Mouse (Mus musculus) heart, embryonic 10.5 days (tissue): ENCODE measurements at regions not wholly inside any gene's neighbourhood (a gene's known extent, or its start where the extent isn't known, plus 50 kb on each side); places are given as distances from the start of the nearest gene placed in this dataset.
A peak's percentile ranks its signal among the peaks of the same experiment; 100 is the strongest.

Source experiments
- DNase-seq: peaks from one replicate; pipeline ENCODE4 v3.0.0-alpha.2; 2017; ENCODE audit warnings: low spot score
- H3K27ac ChIP-seq: fragments of 300-500 bp; sonication (generic); 2 replicates; pipeline ENCODE4 v1.5.1; 2016; ENCODE audit warnings: mild to moderate bottlenecking
- H3K27me3 ChIP-seq: fragments of 300-500 bp; sonication (generic); 2 replicates; pipeline ENCODE4 v1.6.1; 2016; ENCODE audit warnings: mild to moderate bottlenecking; ENCODE audit not compliant: poor library complexity, insufficient read depth, severe bottlenecking
- H3K36me3 ChIP-seq: fragments of 300-500 bp; sonication (generic); 2 replicates; pipeline ENCODE4 v1.6.1; 2016; ENCODE audit warnings: mild to moderate bottlenecking, moderate library complexity
- H3K4me1 ChIP-seq: fragments of 300-500 bp; sonication (generic); 2 replicates; pipeline ENCODE4 v1.6.1; 2016; ENCODE audit warnings: mild to moderate bottlenecking
- H3K4me3 ChIP-seq: fragments of 300-500 bp; sonication (generic); 2 replicates; pipeline ENCODE4 v1.5.1; 2016; ENCODE audit warnings: mild to moderate bottlenecking, moderate library complexity
- H3K9me3 ChIP-seq: fragments of 300-500 bp; sonication (generic); 2 replicates; pipeline ENCODE4 v1.6.1; 2016; ENCODE audit warnings: mild to moderate bottlenecking, moderate library complexity
- WGBS: fragments of 180-500 bp; shearing (Covaris S2); methylation state at CpG from one replicate; pipeline ENCODE4 v1.1.7; 2016; 5-methylcytosine and 5-hydroxymethylcytosine counted together

DNA sequence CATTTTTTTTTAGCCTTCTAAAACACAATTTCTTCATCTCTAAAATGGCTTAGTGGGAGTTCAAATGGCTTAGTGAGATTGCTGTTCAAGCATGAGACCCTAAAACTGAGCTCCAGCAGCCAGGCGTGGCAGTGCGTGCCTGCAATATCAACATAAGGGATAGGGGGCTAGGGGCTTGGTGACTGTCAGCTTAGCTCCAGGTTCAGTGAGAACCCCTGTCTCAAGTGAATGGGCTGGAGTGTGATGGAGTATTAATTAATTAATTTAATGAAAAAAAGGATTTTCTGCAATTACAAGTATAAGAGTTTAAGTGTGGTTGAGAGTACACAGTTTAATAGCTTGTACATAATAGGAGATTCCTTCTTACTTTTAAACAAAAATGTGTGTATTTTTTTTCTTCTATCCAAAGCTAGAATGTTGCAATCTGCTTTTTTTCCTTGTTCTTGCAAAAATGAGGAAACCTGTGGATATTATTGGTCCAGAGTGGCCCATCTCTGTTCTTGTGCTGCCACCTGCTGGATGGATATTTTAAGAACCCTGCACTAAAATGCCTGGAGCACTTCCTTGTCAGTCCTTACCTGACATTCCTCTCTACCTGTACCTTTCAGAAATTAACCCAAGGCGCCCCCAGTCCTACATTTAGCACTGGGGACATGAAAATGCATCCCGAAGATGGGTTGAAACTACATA lies 54.0 kb upstream of the Usp47 start:
- DNase-seq: no peak
- H3K4me3 ChIP-seq: no peak overlapping the region
- WGBS: 53% methylated on average over 4 of the region's 4 CpGs
- no peaks in the 10 kb centered on the region for H3K36me3 ChIP-seq
- no peak overlapping the region for H3K27ac ChIP-seq
- 0 out of 2 replicates have a peak, but pooled peaks cover under 1% of the 10 kb centered on the region for H3K4me1 ChIP-seq
- H3K9me3 ChIP-seq: no peaks in the 10 kb centered on the region
- H3K27me3 ChIP-seq: peaks cover 15% of the 10 kb centered on the region

- no peaks in the 10 kb centered on the region for H3K9me3 ChIP-seq
- no peak for DNase-seq
- no peak overlapping the region for H3K4me3 ChIP-seq
- no peaks in the 10 kb centered on the region for H3K4me1 ChIP-seq
- H3K27ac ChIP-seq: no peak overlapping the region
- WGBS: 79% methylated on average over 5 of the region's 5 CpGs
- H3K36me3 ChIP-seq: no peaks in the 10 kb centered on the region
- H3K27me3 ChIP-seq: peaks cover 15% of the 10 kb centered on the region
These were observed 55.0 kb upstream of the Usp47 start for GRCm38 (mm10) chr7:111968261-111968660.

DNA sequence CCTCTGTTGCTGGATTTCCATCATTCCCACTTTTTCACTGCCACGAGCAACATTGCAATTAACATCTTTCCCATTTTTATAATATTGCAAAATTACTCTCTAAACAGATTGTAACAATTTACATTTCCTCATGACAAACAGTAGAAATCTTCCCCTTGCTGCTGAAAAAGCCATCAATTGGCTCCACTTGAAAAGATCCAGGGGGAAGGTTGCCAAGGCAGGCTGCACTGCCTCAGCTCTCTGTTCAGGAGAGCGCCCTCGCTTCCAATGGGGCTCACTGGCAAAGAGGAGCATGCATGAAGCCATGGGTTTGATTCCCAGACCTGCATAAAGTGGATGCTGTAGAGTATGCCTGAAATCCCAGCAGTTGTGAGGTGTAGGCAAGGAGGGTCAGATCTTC lies 56.6 kb upstream of the Usp47 start:
- H3K9me3 ChIP-seq: no peaks in the 10 kb centered on the region
- WGBS: 82% methylated on average over 3 of the region's 3 CpGs

GRCm38 (mm10) chr7:111963969-111964368 lies 59.3 kb upstream of the Usp47 start:
- Histone ChIP-seq H3K4me1 (no peaks in the 10 kb centered on the region), H3K27ac (no peak overlapping the region), H3K36me3 (no peaks in the 10 kb centered on the region), H3K27me3 (peaks cover 15% of the 10 kb centered on the region), H3K9me3 (no peaks in the 10 kb centered on the region), H3K4me3 (no peak overlapping the region)
- DNase-seq: no peak
- WGBS: 81% methylated on average over 1 of the region's 1 CpGs

More for the DNA sequence above, 56.6 kb upstream of the Usp47 start:
- Histone ChIP-seq H3K4me3 (no peak overlapping the region), H3K27me3 (peaks cover 15% of the 10 kb centered on the region), H3K4me1 (no peaks in the 10 kb centered on the region), H3K36me3 (no peaks in the 10 kb centered on the region), H3K27ac (no peak overlapping the region)
- no peak for DNase-seq

- H3K27me3 ChIP-seq: no peaks in the 10 kb centered on the region
- no peak overlapping the region for H3K4me3 ChIP-seq
- no peaks in the 10 kb centered on the region for H3K4me1 ChIP-seq
- DNase-seq: no peak
- no peaks in the 10 kb centered on the region for H3K9me3 ChIP-seq
- WGBS: 85% methylated on average over 3 of the region's 3 CpGs
- H3K27ac ChIP-seq: no peak overlapping the region
- H3K36me3 ChIP-seq: no peaks in the 10 kb centered on the region
These were observed 63.3 kb upstream of the Usp47 start for GRCm38 (mm10) chr7:111959977-111960376.

GRCm38 (mm10) chr7:111956671-111957070 lies 66.6 kb upstream of the Usp47 start:
- no peak for DNase-seq
- H3K4me1 ChIP-seq: 0 out of 2 replicates have a peak, but pooled peaks cover 3% of the 10 kb centered on the region
- 65% methylated on average over 2 of the region's 2 CpGs for WGBS
- H3K27me3 ChIP-seq: no peaks in the 10 kb centered on the region
- H3K27ac ChIP-seq: no peak overlapping the region
- no peaks in the 10 kb centered on the region for H3K9me3 ChIP-seq
- H3K36me3 ChIP-seq: no peaks in the 10 kb centered on the region
- H3K4me3 ChIP-seq: no peak overlapping the region

GRCm38 (mm10) chr7:111939631-111940030 lies 83.7 kb upstream of the Usp47 start:
- no peak for DNase-seq
- Histone ChIP-seq H3K27ac (no peak overlapping the region), H3K4me1 (peaks cover 7% of the 10 kb centered on the region), H3K36me3 (no peaks in the 10 kb centered on the region), H3K27me3 (no peaks in the 10 kb centered on the region), H3K9me3 (no peaks in the 10 kb centered on the region), H3K4me3 (no peak overlapping the region)
- WGBS: 78% methylated on average over 4 of the region's 4 CpGs

GRCm38 (mm10) chr7:111937547-111937946 lies 85.8 kb upstream of the Usp47 start:
- Histone ChIP-seq H3K27ac (no peak overlapping the region), H3K4me1 (peaks cover 7% of the 10 kb centered on the region), H3K36me3 (no peaks in the 10 kb centered on the region), H3K9me3 (no peaks in the 10 kb centered on the region), H3K4me3 (no peak overlapping the region), H3K27me3 (no peaks in the 10 kb centered on the region)
- WGBS: 74% methylated on average over 3 of the region's 3 CpGs
- DNase-seq: no peak

DNA sequence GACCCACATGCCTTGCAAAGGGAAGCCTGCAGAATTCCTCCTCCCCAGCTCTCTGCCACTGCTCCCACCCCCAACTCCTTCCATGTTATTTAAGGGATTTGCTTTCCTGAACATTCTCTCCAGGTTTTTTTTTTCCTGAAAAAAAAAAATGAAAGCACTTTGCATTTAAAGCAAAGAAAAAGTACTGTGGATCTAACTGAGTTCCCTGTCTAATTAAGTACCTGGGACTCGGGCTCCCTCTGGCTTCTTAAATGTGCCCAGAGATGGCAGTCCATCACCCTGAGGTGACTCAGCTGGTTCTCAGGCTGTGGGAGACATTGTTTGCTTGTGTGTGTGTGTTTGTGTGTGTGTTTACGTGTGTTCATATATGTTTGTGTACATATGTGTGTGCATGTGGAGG lies 86.2 kb upstream of the Usp47 start:
- peaks cover 7% of the 10 kb centered on the region for H3K4me1 ChIP-seq
- no peaks in the 10 kb centered on the region for H3K27me3 ChIP-seq
- H3K27ac ChIP-seq: no peak overlapping the region
- WGBS: 76% methylated on average over 2 of the region's 2 CpGs
- no peak overlapping the region for H3K4me3 ChIP-seq
- no peaks in the 10 kb centered on the region for H3K36me3 ChIP-seq
- H3K9me3 ChIP-seq: no peaks in the 10 kb centered on the region
- DNase-seq: no peak

DNA sequence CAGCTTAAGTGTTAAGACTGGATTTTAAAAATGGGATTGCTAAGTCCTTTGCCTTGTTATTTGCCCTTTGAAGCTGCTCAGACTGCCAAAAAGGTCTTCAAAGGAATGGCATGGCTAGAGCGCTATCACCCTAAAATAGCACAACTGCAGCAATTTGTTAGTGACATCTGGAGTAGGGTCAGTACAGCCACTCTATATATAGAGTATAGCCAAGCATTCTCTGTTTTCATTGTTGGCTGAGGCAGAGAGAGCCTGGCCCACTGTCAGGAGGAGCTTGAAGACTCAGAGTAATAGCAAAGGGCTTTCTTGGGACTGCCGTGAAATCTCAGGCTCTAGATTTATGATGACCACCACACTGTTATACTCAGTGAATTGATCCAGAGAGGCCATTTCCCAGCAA lies 90.6 kb upstream of the Usp47 start:
- 46% methylated on average over 2 of the region's 2 CpGs for WGBS
- DNase-seq: no peak
- H3K27me3 ChIP-seq: no peaks in the 10 kb centered on the region
- H3K4me3 ChIP-seq: no peak overlapping the region
- no peaks in the 10 kb centered on the region for H3K9me3 ChIP-seq
- no peaks in the 10 kb centered on the region for H3K36me3 ChIP-seq
- peak overlapping the region; percentile 33; the same call in 1 of the 2 replicates for H3K27ac ChIP-seq
- H3K4me1 ChIP-seq: no peaks in the 10 kb centered on the region

- Histone ChIP-seq H3K4me3 (no peak overlapping the region), H3K36me3 (no peaks in the 10 kb centered on the region), H3K27me3 (no peaks in the 10 kb centered on the region), H3K27ac (no peak overlapping the region), H3K4me1 (no peaks in the 10 kb centered on the region), H3K9me3 (no peaks in the 10 kb centered on the region)
- WGBS: 82% methylated on average over 1 of the region's 1 CpGs
- DNase-seq: peak; percentile 52
These were observed 103.3 kb upstream of the Usp47 start for GRCm38 (mm10) chr7:111919961-111920360.

GRCm38 (mm10) chr7:111903741-111904231 lies 119.5 kb upstream of the Usp47 start:
- 75% methylated on average over 7 of the region's 7 CpGs for WGBS

GRCm38 (mm10) chr7:111897016-111897415 lies 117.2 kb upstream of the Galnt18 start:
- Histone ChIP-seq H3K9me3 (no peaks in the 10 kb centered on the region), H3K4me3 (no peak overlapping the region), H3K27me3 (no peaks in the 10 kb centered on the region), H3K27ac (no peak overlapping the region), H3K4me1 (peaks cover 5% of the 10 kb centered on the region; the same call in 1 of the 2 replicates), H3K36me3 (no peaks in the 10 kb centered on the region)
- WGBS: 82% methylated on average over 1 of the region's 1 CpGs
- no peak for DNase-seq

More at GRCm38 (mm10) chr7:111903741-111904231, 119.5 kb upstream of the Usp47 start:
- Histone ChIP-seq H3K4me1 (no peaks in the 10 kb centered on the region), H3K27me3 (no peaks in the 10 kb centered on the region), H3K36me3 (no peaks in the 10 kb centered on the region), H3K4me3 (no peak overlapping the region), H3K27ac (no peak overlapping the region), H3K9me3 (no peaks in the 10 kb centered on the region)
- DNase-seq: no peak

DNA sequence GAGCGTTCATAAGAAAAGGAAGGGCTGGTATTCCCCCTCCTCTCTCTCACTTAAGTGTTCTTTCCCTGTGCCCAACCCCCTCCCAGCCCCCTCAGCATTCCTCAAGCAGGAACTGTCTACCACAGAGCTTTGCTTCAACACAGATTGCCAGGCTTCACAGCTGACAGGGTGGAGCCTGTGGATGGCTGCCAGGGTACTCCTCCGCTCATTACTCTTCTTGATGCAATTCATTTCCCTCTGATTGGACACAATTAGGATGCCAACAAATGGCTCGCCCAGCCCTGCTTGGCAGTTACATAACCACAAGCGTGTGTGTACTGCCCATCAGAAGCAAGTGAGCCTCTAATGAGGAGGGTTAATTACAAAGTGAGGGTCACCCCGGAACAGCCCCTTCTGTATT lies 116.5 kb upstream of the Galnt18 start:
- H3K4me3 ChIP-seq: no peak overlapping the region
- H3K27ac ChIP-seq: no peak overlapping the region
- no peaks in the 10 kb centered on the region for H3K36me3 ChIP-seq
- no peak for DNase-seq
- peaks cover 5% of the 10 kb centered on the region; the same call in 1 of the 2 replicates for H3K4me1 ChIP-seq
- H3K27me3 ChIP-seq: no peaks in the 10 kb centered on the region
- 74% methylated on average over 5 of the region's 5 CpGs for WGBS
- H3K9me3 ChIP-seq: no peaks in the 10 kb centered on the region
